Mouse (Mus musculus) embryo, embryonic 10 days (tissue): ENCODE data around the gene Tnnc2.

Experiments
- DNase-seq: peaks from one replicate; pipeline ENCODE4 v3.0.0-alpha.2; 2015; ENCODE audit warnings: low spot score

The Tnnc2 gene

DNA sequence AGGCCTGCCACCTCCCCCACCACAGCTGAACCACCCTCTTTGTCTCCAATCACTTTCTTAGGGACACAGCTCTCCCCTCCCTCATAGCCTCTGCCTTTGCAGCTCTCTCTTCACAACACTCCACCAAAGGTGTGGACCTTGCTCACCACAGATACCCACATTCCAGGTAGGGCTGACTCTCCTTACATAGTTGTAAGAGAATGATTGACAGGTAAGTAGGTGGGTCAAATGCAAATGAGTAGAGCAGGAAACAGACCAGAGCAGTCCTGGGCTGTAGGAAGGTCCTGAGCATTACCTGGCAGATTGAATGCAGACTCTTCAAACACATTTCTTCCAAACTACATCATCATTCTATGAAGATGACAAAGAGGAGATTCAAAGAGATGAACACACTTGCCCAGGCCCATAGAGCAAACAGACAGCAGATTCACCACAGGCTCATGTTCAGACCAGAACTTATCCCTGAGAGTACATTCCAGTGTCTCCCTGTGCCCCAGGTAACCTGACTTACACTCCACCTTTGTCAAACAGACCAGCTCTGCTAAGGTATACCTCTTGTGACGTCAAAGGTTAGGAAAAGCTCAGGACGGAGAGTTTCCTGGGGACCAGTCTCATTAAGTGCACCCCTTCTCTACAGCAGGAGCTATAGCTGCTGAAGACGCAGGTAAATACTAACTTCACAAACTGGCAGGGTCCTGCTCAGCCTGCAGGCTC lies 42.2 kb downstream of the Tnnc2 start:
- no peak for DNase-seq

DNA sequence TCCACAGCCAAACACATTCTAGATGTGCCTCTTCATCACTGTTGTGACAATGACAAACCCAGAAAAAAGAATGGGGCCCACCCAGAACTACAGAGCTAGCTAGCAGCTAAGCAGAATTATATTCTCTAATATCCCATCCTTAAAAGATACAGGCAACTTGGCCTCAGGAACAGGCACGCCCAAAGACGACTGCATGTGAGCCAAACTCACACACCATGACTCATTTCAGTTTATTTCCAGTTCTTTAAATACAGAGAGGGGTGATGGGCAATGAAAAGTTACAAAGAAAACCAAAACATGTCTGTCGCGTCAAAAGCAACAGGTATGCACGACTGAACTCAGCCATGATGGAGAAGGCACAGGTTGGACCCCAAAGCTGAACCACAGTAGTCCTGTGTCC lies 44.3 kb downstream of the Tnnc2 start:
- no peak for DNase-seq

DNA sequence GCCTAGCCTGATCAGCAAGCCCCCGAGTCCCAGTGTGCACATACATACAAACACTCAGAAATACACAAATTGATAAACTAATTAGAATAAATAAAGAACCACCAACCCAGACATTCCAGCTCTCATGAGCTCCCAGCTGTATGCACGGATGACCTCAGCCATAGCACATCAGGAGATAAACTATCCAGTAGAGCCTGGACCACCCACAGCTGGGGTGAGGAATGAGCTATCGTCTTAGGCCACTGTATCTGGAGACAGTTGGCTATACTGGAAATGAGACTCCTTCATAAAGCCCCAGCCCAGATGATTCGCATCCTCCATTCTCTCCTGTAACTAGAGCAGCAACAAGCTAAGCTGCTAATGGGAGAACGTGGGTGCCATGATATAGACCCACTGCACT lies 44.9 kb downstream of the Tnnc2 start:
- DNase-seq: no peak

- no peak for DNase-seq
Observed at GRCm38 (mm10) chr2:164733259-164733658, 46.5 kb downstream of the Tnnc2 start.

DNA sequence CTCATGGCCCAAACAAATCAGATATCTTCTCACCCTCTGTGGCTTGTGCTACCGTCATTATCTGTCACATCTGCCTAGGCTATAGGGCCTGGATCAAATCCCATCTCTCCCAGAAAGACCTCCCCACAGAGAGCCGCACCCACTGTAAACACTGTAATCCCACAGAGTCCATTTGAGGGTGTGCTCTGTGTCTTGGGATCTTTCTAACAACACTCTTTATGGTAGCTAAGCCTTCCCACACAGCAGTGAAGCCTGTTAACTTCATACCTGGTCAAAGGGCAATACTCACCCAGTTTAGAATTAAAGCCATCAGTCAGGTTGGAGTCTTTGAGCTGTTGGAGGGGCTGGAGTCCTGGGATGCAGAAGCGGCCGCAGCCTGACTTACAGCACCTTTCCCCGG lies 48.0 kb downstream of the Tnnc2 start:
- no peak for DNase-seq
